ENCODE assay signal across 14 mouse cellular contexts in genomic region chr3:116436811-116437601, GRCm38 (mm10). TPM values are rescaled to one million over a fixed set of nuclear protein-coding genes. Genes with fewer than 3 reads are reported as not detected.
DNase-seq lines count a peak whose midpoint lies in the region; ATAC-seq and TF ChIP-seq lines count a peak whose summit lies in the region.
"Had no signal": no experiment of that assay in that cellular context is flagged by ENCODE, and none has a peak within 500 bp of the region (broad histone marks: within the 10 kb centered on the region; RNA-seq: fewer than 3 reads in every experiment).

No protein-coding gene starts in this region.

- peak overlapping the region; percentile 64; the same call in 1 of the 2 replicates for H3K27ac ChIP-seq in liver, postnatal 0 days (ENCODE audit: low read depth)
- H3K27ac ChIP-seq: embryonic facial prominence, embryonic 15.5 days; limb, embryonic 13.5 days had no signal

- no peak for TF ChIP-seq CTCF in liver, postnatal 0 days (IDR thresholded peaks at IDR 0.05; ENCODE audit: low read depth)

- H3K4me1 ChIP-seq in liver, postnatal 0 days (ENCODE audit: insufficient read depth) = peaks cover 5% of the 10 kb centered on the region
- H3K4me1 ChIP-seq: embryonic facial prominence, embryonic 15.5 days; limb, embryonic 13.5 days had no signal

- no peak overlapping the region for H3K9ac ChIP-seq in liver, postnatal 0 days (replicated peaks)
- H3K9ac ChIP-seq: embryonic facial prominence, embryonic 15.5 days; limb, embryonic 13.5 days had no signal

- 63% methylated on average over 9 of the region's 9 CpGs for WGBS in liver, postnatal 0 days (ENCODE audit: insufficient replicate concordance)

- 0 out of 2 replicates have a peak, but pooled peaks have one; percentile 13 for ATAC-seq in liver, postnatal 0 days
- peak; percentile 48 for ATAC-seq in activated CD4-positive, CD25-positive, alpha-beta regulatory T cell, adult 4 months
- ATAC-seq in granulocyte monocyte progenitor cell, adult 5-6 weeks (replicated peaks; ENCODE audit: poor library complexity, severe bottlenecking) = peak; percentile 57
- ATAC-seq: forebrain, embryonic 14.5 days had no signal

- H3K4me3 ChIP-seq in liver, postnatal 0 days (ENCODE audit: low read depth, low read length) = peak overlapping the region; percentile 20; the same call in 1 of the 2 replicates
- H3K4me3 ChIP-seq: embryonic facial prominence, embryonic 15.5 days; limb, embryonic 13.5 days had no signal

- intact Hi-C loops in gastrocnemius, postnatal 36 days (cut with DNase I) = no loop called here

- no peaks in the 10 kb centered on the region for H3K27me3 ChIP-seq in liver, postnatal 0 days (ENCODE audit: insufficient read depth, low read length)
- H3K27me3 ChIP-seq: embryonic facial prominence, embryonic 15.5 days; limb, embryonic 13.5 days had no signal

- H3K9me3 ChIP-seq in liver, postnatal 0 days (ENCODE audit: low read length) = no peaks in the 10 kb centered on the region
- H3K9me3 ChIP-seq: embryonic facial prominence, embryonic 15.5 days; limb, embryonic 13.5 days had no signal

- peak overlapping the region; percentile 50 for H3K4me2 ChIP-seq in liver, postnatal 0 days (ENCODE audit: low read depth, low read length)
- H3K4me2 ChIP-seq: embryonic facial prominence, embryonic 15.5 days; limb, embryonic 13.5 days had no signal

- TF ChIP-seq EP300 in liver, postnatal 0 days (IDR thresholded peaks at IDR 0.05; ENCODE audit: low read depth) = no peak

- DNase-seq in liver, postnatal 0 days = no peak
- no peak for DNase-seq in liver
- DNase-seq in naive thymus-derived CD4-positive, alpha-beta T cell, adult 2 months (ENCODE audit: low read depth) = peak; percentile 41
- no peak for DNase-seq in kidney, adult 8-10 months
- DNase-seq in gastrocnemius, postnatal 36 days = no peak
- DNase-seq: cerebellum, postnatal 36 days; gastrocnemius, postnatal 10 days; kidney, postnatal 25 days; lung, postnatal 14 days had no signal

- no peaks in the 10 kb centered on the region for H3K36me3 ChIP-seq in liver, postnatal 0 days (replicated peaks; ENCODE audit: insufficient read depth, low read length)
- H3K36me3 ChIP-seq: embryonic facial prominence, embryonic 15.5 days; limb, embryonic 13.5 days had no signal

RNA-seq across cellular contexts. Expression of gene Cdc14a, which starts 13.2 kb away (rescaled TPM):
- 1.5 TPM in 2 replicates for polyA plus RNA-seq in liver, postnatal 0 days (2015; fragmentation: Nextera tagmentation; extraction: Ambion mirVana)
- 10 to 100 TPM; 12.0 to 12.1 TPM for polyA plus RNA-seq in activated CD4-positive, CD25-positive, alpha-beta regulatory T cell, adult 4 months (2017; shearing (Covaris generic))
- total RNA-seq in granulocyte monocyte progenitor cell, adult 5-6 weeks (2014; fragmentation: Nextera tagmentation) = 29.2 and 58.3 TPM in 2 replicates
- 22.3 and 25.2 TPM in 2 replicates for total RNA-seq in granulocyte monocyte progenitor cell, adult 5-6 weeks (2017)
- total RNA-seq in gastrocnemius, postnatal 36 days (2021) = 10 to 100 TPM; 20.6 to 23.8 TPM
